Mouse (Mus musculus) cerebellum, postnatal 10 days (tissue): Measurements from ENCODE around the gene Olfr1428.
"Not testable (repeated sequence)": the region's sequence is repeated elsewhere in the genome, so short reads cannot be mapped to it uniquely, and the experiment has no call there.

Experiments
- DNase-seq, 2 experiments: peaks; one replicate each; pipeline ENCODE4 v3.0.0; 2021; ENCODE audit warnings: mixed read lengths in 2 of 2

The Olfr1428 gene

GRCm38 (mm10) chr19:12115797-12116196 lies at the start of gene Olfr1428:
Olfr1428 (minus strand) TSS chr19:12115897.
- DNase-seq: no peak

- DNase-seq: peak; percentile 48 to 53
Measured at GRCm38 (mm10) chr19:12145452-12145851, 29.8 kb upstream of the Olfr1428 start.

GRCm38 (mm10) chr19:12143356-12143755 lies 27.7 kb upstream of the Olfr1428 start:
- peak in 1 of 2 experiments; percentile 7 for DNase-seq

GRCm38 (mm10) chr19:12134289-12134688 lies 18.6 kb upstream of the Olfr1428 start:
- peak; percentile 34 to 52 for DNase-seq

- DNase-seq: no peak
Measured at GRCm38 (mm10) chr19:12123103-12123502, 7.4 kb upstream of the Olfr1428 start, which contains the start of gene Olfr76. Olfr76 (minus strand) TSS chr19:12123203.

- no peak for DNase-seq
Measured at GRCm38 (mm10) chr19:12116464-12116863, 767 bp upstream of the Olfr1428 start.

GRCm38 (mm10) chr19:12113807-12114206 lies 1.9 kb downstream of the Olfr1428 start:
- no peak for DNase-seq

GRCm38 (mm10) chr19:12104541-12104940 lies 11.2 kb downstream of the Olfr1428 start:
- no peak for DNase-seq

- no peak for DNase-seq
Measured at GRCm38 (mm10) chr19:12103234-12103633, 12.5 kb downstream of the Olfr1428 start, which contains the start of gene Olfr1427. Olfr1427 (minus strand) TSS chr19:12103334.

- DNase-seq: no peak
Measured at GRCm38 (mm10) chr19:12091913-12092312, 23.8 kb downstream of the Olfr1428 start, which contains the start of gene Olfr1426. Olfr1426 (minus strand) TSS chr19:12092013.

GRCm38 (mm10) chr19:12077631-12078030 lies 38.1 kb downstream of the Olfr1428 start, which contains the start of gene Olfr1425:
Olfr1425 (minus strand) TSS chr19:12077731.
- not testable (repeated sequence) for DNase-seq

- not testable (repeated sequence) for DNase-seq
Measured at GRCm38 (mm10) chr19:12069546-12069945, 46.2 kb downstream of the Olfr1428 start.

GRCm38 (mm10) chr19:12067806-12068205 lies 47.9 kb downstream of the Olfr1428 start:
- DNase-seq: not testable (repeated sequence)

GRCm38 (mm10) chr19:12062582-12062981 lies 53.1 kb downstream of the Olfr1428 start, which contains the start of gene Olfr1424:
Olfr1424 (minus strand) TSS chr19:12062682.
- DNase-seq: not testable (repeated sequence)
